Mouse (Mus musculus): ENCODE data around the gene Cdk18. TPM values are rescaled to one million over a fixed set of nuclear protein-coding genes. Genes with fewer than 3 reads are reported as not detected.

Gene Cdk18
- total RNA-seq, 2 experiments from 2014 or later = 24.4 to 25.7 TPM

DNA sequence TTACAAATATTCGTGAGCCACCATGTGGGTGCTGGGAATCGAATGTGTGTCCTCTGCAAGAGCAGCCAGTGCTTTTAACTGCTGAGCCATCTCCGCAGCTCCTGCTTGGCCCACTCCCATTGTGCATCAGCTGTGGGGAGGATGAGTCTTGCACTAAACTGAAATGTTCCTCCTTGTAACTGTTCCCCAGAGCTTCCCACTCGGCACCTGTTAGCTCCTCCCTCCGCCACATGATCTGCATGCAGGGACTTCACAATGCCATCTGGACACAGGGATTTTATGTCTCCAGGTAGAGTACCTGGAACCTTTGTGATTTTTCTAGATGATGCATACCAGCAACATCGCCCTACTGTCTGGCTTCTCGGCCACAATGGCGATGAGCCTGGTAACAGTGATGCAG, 70.0 kb downstream of the Cdk18 start:
- DNase-seq (ENCODE audit: extremely low spot score in 1 of 2, low spot score in 1 of 2) = no peak

- DNase-seq (ENCODE audit: extremely low spot score in 1 of 2, low spot score in 1 of 2) = peak; percentile 33 to 40
Observed at GRCm38 (mm10) chr1:132067261-132068255, 71.9 kb downstream of the Cdk18 start, which contains the start of gene Mfsd4a. Gene Mfsd4a (minus strand): TSS chr1:132068062.

DNA sequence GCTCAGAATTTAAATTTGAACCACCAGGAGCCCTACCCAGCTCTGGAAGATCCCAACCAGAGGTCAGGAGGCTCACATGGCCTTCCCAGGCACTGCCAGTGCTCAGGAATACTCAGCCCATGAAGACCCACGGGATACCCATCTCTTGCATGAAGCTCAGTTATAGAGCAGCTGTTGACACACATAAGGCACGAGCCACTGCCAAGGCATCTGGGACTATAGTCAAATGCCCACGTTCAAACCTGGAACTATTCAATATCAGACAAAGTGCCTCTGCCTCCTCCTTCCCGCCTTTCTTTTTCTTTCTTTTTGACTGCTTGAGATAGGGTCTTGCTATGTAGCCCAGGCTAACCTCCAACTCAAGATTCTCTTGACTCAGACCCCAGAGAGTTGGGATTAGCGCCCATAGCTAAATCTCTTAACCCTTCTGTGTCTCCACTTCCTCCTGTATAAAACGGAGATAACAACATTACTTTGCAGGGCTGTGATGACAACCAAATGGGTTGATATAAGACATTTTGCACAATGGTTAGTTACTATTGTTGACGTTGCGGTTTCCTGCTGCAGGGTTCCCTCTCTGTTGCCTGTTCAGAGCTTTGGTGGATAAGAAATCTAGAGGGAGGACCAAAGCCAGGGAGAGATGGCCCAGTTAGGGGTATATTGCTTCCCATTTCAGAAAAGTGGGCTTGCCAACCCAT, 73.9 kb downstream of the Cdk18 start:
- no peak for DNase-seq (ENCODE audit: extremely low spot score in 1 of 2, low spot score in 1 of 2)

- DNase-seq (ENCODE audit: extremely low spot score in 1 of 2, low spot score in 1 of 2) = no peak
Observed at GRCm38 (mm10) chr1:132065001-132065400, 74.5 kb downstream of the Cdk18 start.

DNA sequence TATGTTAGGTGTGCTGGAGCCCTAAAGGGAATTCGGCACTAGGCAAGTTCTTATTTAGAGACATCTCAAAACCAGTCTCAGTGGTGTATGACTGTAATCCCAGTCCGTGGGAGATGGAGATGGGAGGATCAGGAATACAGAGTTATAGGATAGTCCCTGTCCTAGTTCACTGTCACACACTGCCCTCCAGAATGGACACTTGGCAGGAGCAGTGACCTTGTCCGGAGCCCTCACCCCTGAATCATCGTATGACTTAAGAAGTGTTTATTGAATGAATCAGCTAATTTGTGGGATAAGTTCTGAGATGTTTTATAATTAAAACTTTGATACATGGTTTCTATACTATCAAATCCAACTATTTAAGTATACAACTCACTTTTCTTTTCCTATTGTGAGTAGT, 76.4 kb downstream of the Cdk18 start:
- DNase-seq (ENCODE audit: extremely low spot score in 1 of 2, low spot score in 1 of 2) = no peak

Other genes with a start within 250 kb of the Cdk18 start
- gene Nucks1, start 229.2 kb downstream of the Cdk18 start, total RNA-seq (2021) = 100 to 1,000 TPM; 150 to 157 TPM
- 1 to 10 TPM; 2.4 TPM for gene Slc45a3, start 176.7 kb downstream of the Cdk18 start, total RNA-seq (2021)
- gene Elk4, start 132.1 kb downstream of the Cdk18 start, total RNA-seq (2021) = 10 to 100 TPM; 51.8 to 60.4 TPM
- gene Mfsd4a, start 71.6 kb downstream of the Cdk18 start, total RNA-seq (2021) = 10 to 100 TPM; 61.3 to 72.8 TPM
- 1 to 10 TPM; 1.1 to 1.7 TPM for gene Lemd1, start 51.7 kb upstream of the Cdk18 start, total RNA-seq (2021)
- under 1 TPM; 0.25 to 0.92 TPM for gene AC124108.1, start 51.8 kb upstream of the Cdk18 start, total RNA-seq (2021)
- gene Gm10188, start 90.1 kb upstream of the Cdk18 start, total RNA-seq (2021) = not detected
- 1 to 10 TPM; 4.2 to 4.6 TPM for gene Klhdc8a, start 158.9 kb upstream of the Cdk18 start, total RNA-seq (2021)
- under 1 TPM; 0.64 to 0.92 TPM for gene Nuak2, start 176.4 kb upstream of the Cdk18 start, total RNA-seq (2021)

Data from layer of hippocampus, postnatal 25 days (tissue).